Mouse (Mus musculus): ENCODE measurements around the gene Evi2.

Evi2 gene

GRCm38 (mm10) chr11:79530333-79530761, at the start of gene Evi2, which contains the start of gene Evi2a:
TSS of gene Evi2 (minus strand) at chr11:79530589.
TSS of gene Evi2a (minus strand) at chr11:79530609.
- no peak for DNase-seq

- DNase-seq, result peak; percentile 52 to 83
These were observed 47.4 kb upstream of the Evi2 start for GRCm38 (mm10) chr11:79577741-79578140.

DNA sequence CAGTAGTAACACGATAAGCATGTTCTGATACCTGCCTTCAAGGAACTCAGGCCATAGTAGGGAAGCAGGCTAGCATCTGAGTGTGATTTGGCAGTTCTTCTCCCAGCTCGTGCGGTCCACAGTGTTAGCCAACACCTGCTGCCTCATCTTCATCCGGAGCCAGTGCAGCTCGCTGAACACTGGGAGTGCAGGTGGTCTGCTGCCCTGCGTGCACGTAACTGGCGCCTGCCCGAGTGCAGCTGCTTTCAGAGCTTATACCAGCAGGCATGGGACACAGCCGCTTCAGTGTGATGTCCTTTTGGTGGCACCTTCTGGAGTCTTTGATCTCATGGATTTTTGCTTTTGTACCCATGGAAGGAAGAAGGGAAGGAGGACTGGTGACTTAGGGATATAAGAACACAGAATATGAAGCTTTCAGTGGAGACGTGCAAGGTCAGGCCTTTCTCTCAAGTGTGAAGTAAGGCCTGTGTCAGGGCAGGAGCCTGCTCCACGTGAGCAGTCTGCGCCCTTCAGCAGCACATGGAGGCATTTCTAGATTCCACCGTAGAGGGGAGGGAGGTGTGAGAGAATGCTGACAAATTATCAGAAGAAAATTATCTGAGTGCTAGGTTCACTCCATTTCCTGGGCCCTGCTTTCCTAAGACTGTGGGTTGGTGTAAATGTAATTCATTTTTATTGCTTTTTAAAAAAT, 45.1 kb upstream of the Evi2 start:
- no peak for DNase-seq

GRCm38 (mm10) chr11:79573836-79574235, 43.4 kb upstream of the Evi2 start:
- no peak for DNase-seq

DNA sequence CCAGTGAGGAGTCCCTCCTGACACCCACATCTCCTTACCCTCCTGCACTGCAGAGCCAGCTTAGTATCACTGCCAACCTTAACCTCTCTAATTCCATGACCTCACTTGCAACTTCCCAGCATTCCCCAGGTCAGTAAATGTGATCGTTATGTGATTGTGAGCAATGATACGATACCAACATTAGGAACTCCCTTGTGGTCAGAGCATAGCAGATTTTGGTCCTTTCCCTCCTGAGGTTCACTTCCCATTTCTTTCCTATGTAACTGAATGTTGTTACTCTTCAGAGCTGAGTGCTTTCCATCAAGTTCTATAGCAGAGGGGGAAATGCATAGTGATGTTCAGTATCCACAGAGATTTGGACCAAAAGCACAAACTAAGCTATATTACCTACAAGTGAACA, 39.9 kb upstream of the Evi2 start:
- no peak for DNase-seq

DNA sequence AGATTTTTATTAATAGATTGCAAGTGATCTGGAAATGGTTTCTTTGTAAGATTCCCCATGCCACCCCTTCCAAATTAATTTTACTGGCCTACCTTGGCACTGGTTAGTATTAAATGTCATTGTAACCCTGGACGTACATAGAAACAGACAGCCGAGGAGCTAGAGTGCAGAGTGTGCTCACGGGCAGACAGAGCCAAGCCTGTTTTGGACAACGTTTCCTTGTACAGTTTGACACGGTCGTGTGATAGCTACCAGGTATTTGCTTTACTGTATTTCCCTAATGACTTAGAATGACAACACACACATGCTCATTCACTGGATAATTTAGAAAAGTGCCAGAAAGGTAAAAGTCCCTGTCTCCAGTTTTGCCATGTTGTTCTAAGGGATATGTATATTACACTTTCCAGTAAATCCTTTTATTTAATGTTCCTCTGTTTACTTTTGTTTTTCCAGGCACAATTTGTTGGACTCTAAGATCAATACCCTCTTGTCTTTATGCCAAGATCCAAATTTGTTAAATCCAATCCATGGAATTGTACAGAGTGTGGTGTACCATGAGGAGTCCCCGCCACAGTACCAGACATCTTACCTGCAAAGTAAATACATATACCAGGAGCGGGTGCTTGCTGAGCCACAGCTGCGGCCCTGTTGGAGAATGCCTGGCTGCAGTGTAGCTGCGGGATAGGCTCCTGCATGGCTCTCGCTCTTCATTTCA, 38.0 kb upstream of the Evi2 start:
- no peak for DNase-seq

- DNase-seq, result no peak
These were observed 36.6 kb upstream of the Evi2 start for GRCm38 (mm10) chr11:79566947-79567346.

- DNase-seq, result no peak
These were observed 33.1 kb upstream of the Evi2 start for GRCm38 (mm10) chr11:79563493-79563892.

- DNase-seq, result no peak
These were observed 30.1 kb upstream of the Evi2 start for GRCm38 (mm10) chr11:79560536-79560935.

GRCm38 (mm10) chr11:79552622-79553021, 22.2 kb upstream of the Evi2 start:
- DNase-seq, result no peak

- no peak for DNase-seq
These were observed 5.9 kb upstream of the Evi2 start for GRCm38 (mm10) chr11:79536293-79536692.

DNA sequence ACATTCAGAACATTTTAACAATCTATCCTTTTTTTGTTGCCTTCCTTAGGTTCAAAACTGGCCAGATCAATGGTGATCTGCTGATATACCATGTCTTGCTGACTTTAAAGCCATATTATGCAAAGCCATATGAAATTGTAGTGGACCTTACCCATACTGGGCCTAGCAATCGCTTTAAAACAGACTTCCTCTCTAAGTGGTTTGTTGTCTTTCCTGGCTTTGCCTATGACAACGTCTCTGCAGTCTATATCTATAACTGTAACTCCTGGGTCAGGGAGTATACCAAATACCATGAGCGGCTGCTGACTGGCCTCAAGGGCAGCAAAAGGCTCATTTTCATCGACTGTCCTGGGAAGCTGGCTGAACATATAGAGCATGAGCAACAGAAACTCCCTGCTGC, 5.2 kb upstream of the Evi2 start:
- no peak for DNase-seq

- DNase-seq, result peak in 1 of 2 experiments; percentile 17
These were observed 3.7 kb upstream of the Evi2 start for GRCm38 (mm10) chr11:79533950-79534690.

- no peak for DNase-seq
These were observed 2.9 kb upstream of the Evi2 start for GRCm38 (mm10) chr11:79533311-79533710.

GRCm38 (mm10) chr11:79531485-79531884, 1.1 kb upstream of the Evi2 start:
- no peak for DNase-seq

GRCm38 (mm10) chr11:79530774-79531173, 385 bp upstream of the Evi2 start:
- no peak for DNase-seq

DNA sequence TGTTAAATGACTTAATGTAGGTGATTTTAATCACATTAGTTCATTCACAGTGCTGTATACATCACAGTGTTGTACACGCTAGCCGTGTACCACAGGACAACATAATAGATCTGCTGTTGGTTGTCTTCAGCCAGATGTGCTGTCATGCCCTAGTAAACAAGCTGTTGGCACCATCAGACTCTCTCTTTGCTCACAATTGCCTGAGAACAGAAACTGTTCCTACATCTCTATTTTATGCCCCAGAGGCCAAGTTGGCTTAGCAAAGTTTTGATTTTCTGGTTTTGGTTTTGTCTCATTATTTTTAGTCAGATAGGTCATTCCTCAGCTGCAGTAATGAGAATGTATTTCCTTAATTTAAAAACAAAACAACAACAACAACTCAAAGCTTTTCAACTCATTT, 653 bp downstream of the Evi2 start:
- no peak for DNase-seq

- DNase-seq, result no peak
These were observed 1.2 kb downstream of the Evi2 start for GRCm38 (mm10) chr11:79529226-79529625.

DNA sequence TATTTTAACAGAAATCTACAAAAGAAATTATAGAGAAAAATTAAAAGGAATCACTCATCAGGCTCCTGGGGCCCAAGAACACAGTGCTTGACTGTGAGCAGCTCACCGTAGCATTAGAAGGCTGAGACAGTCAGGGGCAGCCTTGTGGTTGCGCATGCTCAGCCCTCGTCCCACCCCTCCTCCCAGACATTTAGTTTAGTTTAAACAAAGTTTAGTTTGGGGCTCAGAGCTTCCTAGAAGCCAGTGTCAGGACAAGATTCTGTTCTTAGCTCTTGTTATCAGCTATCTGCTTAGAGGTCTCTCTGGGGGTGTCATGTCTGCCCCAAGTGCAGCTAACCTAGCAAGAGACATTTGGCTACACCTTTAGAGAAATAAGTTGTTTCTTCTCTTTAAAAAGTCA, 1.8 kb downstream of the Evi2 start:
- DNase-seq, result no peak

- DNase-seq, result no peak
These were observed 2.5 kb downstream of the Evi2 start for GRCm38 (mm10) chr11:79527739-79528384.

DNA sequence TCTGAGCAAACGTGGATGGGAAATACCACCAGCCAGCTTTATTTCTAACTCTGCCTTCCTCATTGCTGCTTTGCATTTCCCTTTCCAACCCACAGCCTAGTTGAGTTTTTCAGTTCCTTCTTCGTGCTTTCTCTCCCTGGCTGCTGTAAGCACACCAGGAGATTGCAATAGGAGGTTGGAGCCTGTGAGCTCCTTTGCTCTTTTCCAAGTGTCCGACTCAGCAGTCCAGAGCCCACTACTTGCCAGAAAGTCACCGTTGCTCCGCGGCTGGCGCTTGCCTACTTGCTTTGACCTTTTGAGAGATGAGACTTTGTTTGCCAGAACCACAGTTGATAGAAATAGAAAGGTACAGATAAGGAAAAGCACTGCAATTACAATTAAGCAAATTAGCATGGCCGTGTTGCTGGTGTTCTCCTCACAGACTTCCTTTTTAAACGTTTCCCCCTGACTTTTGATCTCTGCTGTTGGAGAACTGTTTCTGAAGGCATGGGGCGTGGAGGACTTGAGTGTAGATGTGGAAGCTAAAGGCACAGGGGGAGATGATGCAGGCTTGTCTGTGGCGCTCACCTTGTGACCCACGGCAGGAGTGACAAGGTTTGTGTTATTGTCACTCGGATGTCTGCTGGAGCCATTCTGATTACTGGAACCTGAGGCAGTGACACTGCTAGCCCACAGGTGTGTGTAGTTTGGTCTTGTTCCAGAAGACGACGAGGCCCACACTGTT, 3.2 kb downstream of the Evi2 start:
- peak; percentile 25 to 46 for DNase-seq

DNA sequence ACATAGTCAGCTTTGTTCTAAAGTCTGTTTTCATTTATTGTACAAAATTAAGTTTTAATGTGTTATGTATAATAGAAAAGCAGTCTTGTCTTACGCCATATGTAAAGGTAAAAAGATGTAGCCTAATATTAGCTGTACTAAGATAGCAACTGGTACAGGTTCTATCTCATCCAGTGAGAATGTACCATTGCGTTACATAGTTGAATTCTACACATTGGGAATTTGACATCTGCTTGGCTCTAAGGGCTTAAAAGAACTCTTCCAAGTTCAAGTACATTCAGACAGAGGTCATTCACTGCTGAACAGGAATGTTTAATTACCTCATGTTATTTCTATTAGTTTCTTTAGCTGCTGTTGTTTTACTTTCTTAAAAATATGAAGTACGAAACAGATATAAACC, 3.8 kb downstream of the Evi2 start:
- DNase-seq, result no peak

GRCm38 (mm10) chr11:79524310-79524575, 6.1 kb downstream of the Evi2 start:
- DNase-seq, result no peak
